Mouse (Mus musculus) lung, adult 2 months (tissue): ENCODE data around the gene Smtnl1.

Experiments
- CTCF ChIP-seq: fragments of 200-500 bp; IDR thresholded peaks from 2 replicates; pipeline ENCODE4 v1.5.1; 2011; ENCODE audit warnings: mild to moderate bottlenecking, low read length, control low read depth; ENCODE audit not compliant: insufficient read depth
- POLR2A ChIP-seq: fragments of 200-500 bp; IDR thresholded peaks from 2 replicates; pipeline ENCODE4 v1.6.1; 2011; ENCODE audit warnings: low read depth, mild to moderate bottlenecking, control low read depth, low read length, borderline replicate concordance; ENCODE audit errors: extremely low read depth

GRCm38 (mm10) chr2:84840016-84840747 lies 17.7 kb upstream of the Smtnl1 start:
- TF ChIP-seq CTCF, result no peak
- no peak for TF ChIP-seq POLR2A
